Mouse (Mus musculus): ENCODE results near the gene Rsph3a. TPM values are rescaled to one million over a fixed set of nuclear protein-coding genes. Genes with fewer than 3 reads are reported as not detected.
"Not testable (repeated sequence)": the region's sequence is repeated elsewhere in the genome, so short reads cannot be mapped to it uniquely, and the experiment has no call there.

Gene Rsph3a
- polyA plus RNA-seq, 1 experiment from 2014 or later, result 57.7 TPM

- Histone ChIP-seq H3K27ac (ENCODE audit: poor library complexity, severe bottlenecking) (no peak overlapping the region), H3K36me3 (no peaks in the 10 kb centered on the region), H3K9me3 (replicated peaks) (no peaks in the 10 kb centered on the region), H3K4me1 (replicated peaks) (no peaks in the 10 kb centered on the region), H3K4me3 (no peak overlapping the region), H3K4me2 (no peak overlapping the region), H3K9ac (no peak overlapping the region), H3K27me3 (replicated peaks) (peaks cover 15% of the 10 kb centered on the region; the same call in 1 of the 2 replicates)
- 79% methylated on average over 13 of the region's 13 CpGs for WGBS
- no peak for ATAC-seq (ENCODE audit: insufficient number of reproducible peaks, low FRiP score)
These were observed 14.1 kb upstream of the Rsph3a start for GRCm38 (mm10) chr17:7931096-7931990.

GRCm38 (mm10) chr17:7932121-7932520 is 13.3 kb upstream of the Rsph3a start:
- not testable (repeated sequence) for H3K9me3 ChIP-seq (replicated peaks); H3K9ac ChIP-seq; H3K4me1 ChIP-seq (replicated peaks); H3K4me3 ChIP-seq; ATAC-seq (ENCODE audit: insufficient number of reproducible peaks, low FRiP score); H3K27ac ChIP-seq (ENCODE audit: poor library complexity, severe bottlenecking); H3K4me2 ChIP-seq; H3K36me3 ChIP-seq
- 74% methylated on average over 7 of the region's 8 CpGs for WGBS
- peaks cover 15% of the 10 kb centered on the region; the same call in 1 of the 2 replicates for H3K27me3 ChIP-seq (replicated peaks)

- Histone ChIP-seq H3K9ac (no peak overlapping the region), H3K9me3 (replicated peaks) (no peaks in the 10 kb centered on the region), H3K4me1 (replicated peaks) (0 out of 2 replicates have a peak, but pooled peaks cover under 1% of the 10 kb centered on the region), H3K36me3 (no peaks in the 10 kb centered on the region), H3K27ac (ENCODE audit: poor library complexity, severe bottlenecking) (no peak overlapping the region), H3K4me3 (no peak overlapping the region), H3K27me3 (replicated peaks) (no peaks in the 10 kb centered on the region), H3K4me2 (no peak overlapping the region)
- ATAC-seq (ENCODE audit: insufficient number of reproducible peaks, low FRiP score), result no peak
- 53% methylated on average over 8 of the region's 8 CpGs for WGBS
These were observed 5.8 kb upstream of the Rsph3a start for GRCm38 (mm10) chr17:7939640-7940039.

- H3K9ac ChIP-seq, result peak overlapping the region; percentile 58; the same call in 1 of the 2 replicates
- H3K4me3 ChIP-seq, result peak overlapping the region; percentile 70
- H3K27ac ChIP-seq (ENCODE audit: poor library complexity, severe bottlenecking), result peak overlapping the region; percentile 97
- H3K36me3 ChIP-seq; H3K27me3 ChIP-seq (replicated peaks); H3K9me3 ChIP-seq (replicated peaks); H3K4me1 ChIP-seq (replicated peaks): not testable (repeated sequence)
- peak overlapping the region; percentile 65 for H3K4me2 ChIP-seq
- WGBS, result 0% methylated on average over 19 of the region's 27 CpGs
- 0 out of 2 replicates have a peak, but pooled peaks have one; percentile 2 for ATAC-seq (ENCODE audit: insufficient number of reproducible peaks, low FRiP score)
These were observed 726 bp downstream of the Rsph3a start for GRCm38 (mm10) chr17:7946053-7946627.

DNA sequence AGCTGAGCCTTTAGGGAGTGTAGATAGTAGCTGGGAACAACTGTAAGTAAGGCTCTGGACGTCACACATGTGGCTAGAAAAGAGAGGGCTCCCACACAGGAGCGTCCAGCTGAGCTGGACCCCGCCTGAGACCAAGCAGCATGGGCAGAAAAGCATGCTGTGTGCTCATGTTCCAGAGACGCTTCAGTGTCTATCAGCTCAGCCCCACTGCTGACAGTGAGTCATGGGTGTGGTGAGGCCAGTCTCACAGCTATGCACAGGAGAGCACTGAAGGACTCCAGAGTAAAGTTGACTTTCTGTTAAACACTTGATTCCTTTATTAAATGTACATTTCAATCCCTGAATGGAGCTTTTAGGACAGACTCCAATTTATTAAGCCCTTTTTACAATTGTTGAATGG is 5.9 kb downstream of the Rsph3a start:
- H3K4me2 ChIP-seq; H3K4me3 ChIP-seq; H3K36me3 ChIP-seq; H3K4me1 ChIP-seq (replicated peaks); H3K27ac ChIP-seq (ENCODE audit: poor library complexity, severe bottlenecking); ATAC-seq (ENCODE audit: insufficient number of reproducible peaks, low FRiP score); H3K27me3 ChIP-seq (replicated peaks); H3K9ac ChIP-seq; H3K9me3 ChIP-seq (replicated peaks): not testable (repeated sequence)
- no CpG with 5 or more reads among the region's 4 CpGs for WGBS

DNA sequence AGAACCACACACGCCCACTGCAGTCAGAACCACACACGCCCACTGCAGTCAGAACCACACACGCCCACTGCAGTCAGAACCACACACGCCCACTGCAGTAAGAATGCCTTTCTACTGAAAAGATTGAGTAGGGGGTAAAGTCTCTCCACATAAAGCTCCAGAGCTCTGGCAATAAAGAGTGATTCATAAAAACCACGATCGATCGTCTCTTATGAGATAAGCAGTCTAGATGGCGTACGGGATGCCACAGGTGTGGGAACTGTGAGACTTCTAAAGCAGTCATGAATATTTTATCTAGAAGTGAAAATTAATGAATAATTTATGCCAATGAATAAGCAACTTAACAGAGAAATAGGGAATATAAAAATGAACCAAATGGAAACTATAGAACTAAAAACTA is 11.8 kb downstream of the Rsph3a start:
- not testable (repeated sequence) for H3K4me3 ChIP-seq; H3K27me3 ChIP-seq (replicated peaks); H3K4me1 ChIP-seq (replicated peaks); H3K36me3 ChIP-seq; H3K27ac ChIP-seq (ENCODE audit: poor library complexity, severe bottlenecking); H3K9me3 ChIP-seq (replicated peaks); H3K4me2 ChIP-seq; H3K9ac ChIP-seq; ATAC-seq (ENCODE audit: insufficient number of reproducible peaks, low FRiP score)
- 93% methylated on average over 9 of the region's 9 CpGs for WGBS

DNA sequence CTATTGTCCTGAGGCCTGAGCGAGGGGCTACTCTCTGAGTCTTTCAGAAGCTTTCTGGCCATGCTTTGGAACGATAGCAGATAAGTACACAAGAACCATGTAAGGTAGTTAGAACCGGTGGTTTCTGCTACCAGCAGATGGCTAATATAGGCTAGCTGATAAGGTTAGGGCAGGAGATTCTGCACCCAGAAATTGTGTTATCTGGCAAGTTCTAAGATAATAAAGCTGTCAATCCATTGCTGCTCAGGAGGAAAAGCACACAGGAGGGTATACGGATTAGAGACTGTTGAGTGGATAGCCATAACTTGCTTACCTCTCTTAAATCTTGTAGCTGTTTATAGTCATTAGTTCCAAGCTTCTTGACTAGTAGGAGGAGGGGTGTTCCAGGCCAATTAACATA is 17.9 kb downstream of the Rsph3a start:
- H3K4me3 ChIP-seq; ATAC-seq (ENCODE audit: insufficient number of reproducible peaks, low FRiP score); H3K36me3 ChIP-seq; H3K27me3 ChIP-seq (replicated peaks); H3K9me3 ChIP-seq (replicated peaks); H3K4me1 ChIP-seq (replicated peaks); H3K9ac ChIP-seq; H3K27ac ChIP-seq (ENCODE audit: poor library complexity, severe bottlenecking); H3K4me2 ChIP-seq: not testable (repeated sequence)
- WGBS, result 56% methylated on average over 4 of the region's 4 CpGs

- H3K36me3 ChIP-seq; ATAC-seq (ENCODE audit: insufficient number of reproducible peaks, low FRiP score): not testable (repeated sequence)
- WGBS, result 72% methylated on average over 2 of the region's 2 CpGs
These were observed 19.0 kb downstream of the Rsph3a start for GRCm38 (mm10) chr17:7964398-7964797.

DNA sequence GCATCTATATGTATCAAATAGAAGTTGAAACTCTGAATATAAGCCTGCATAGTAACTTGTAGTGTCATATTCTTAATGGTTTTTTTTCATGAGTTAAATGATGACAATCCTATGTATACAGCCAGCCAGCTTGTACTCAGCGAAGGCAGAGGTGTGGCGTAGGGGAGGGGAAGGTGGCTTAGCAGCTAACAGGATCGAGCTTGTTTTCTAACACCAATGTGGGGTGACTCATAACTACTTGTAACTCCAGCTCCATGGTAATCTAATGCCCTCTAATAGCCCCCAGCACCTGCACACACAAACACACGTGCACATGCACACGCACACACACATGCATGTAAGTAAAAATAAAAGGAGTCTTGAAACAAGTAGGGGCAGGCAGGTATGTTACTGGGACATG is 23.1 kb downstream of the Rsph3a start:
- WGBS, result 86% methylated on average over 3 of the region's 5 CpGs
- ATAC-seq (ENCODE audit: insufficient number of reproducible peaks, low FRiP score); H3K36me3 ChIP-seq; H3K27ac ChIP-seq (ENCODE audit: poor library complexity, severe bottlenecking); H3K27me3 ChIP-seq (replicated peaks); H3K9me3 ChIP-seq (replicated peaks); H3K4me2 ChIP-seq; H3K4me1 ChIP-seq (replicated peaks); H3K9ac ChIP-seq; H3K4me3 ChIP-seq: not testable (repeated sequence)

More at GRCm38 (mm10) chr17:7964398-7964797, 19.0 kb downstream of the Rsph3a start:
- not testable (repeated sequence) for H3K27me3 ChIP-seq (replicated peaks); H3K27ac ChIP-seq (ENCODE audit: poor library complexity, severe bottlenecking); H3K4me3 ChIP-seq; H3K4me1 ChIP-seq (replicated peaks); H3K9ac ChIP-seq; H3K9me3 ChIP-seq (replicated peaks); H3K4me2 ChIP-seq

DNA sequence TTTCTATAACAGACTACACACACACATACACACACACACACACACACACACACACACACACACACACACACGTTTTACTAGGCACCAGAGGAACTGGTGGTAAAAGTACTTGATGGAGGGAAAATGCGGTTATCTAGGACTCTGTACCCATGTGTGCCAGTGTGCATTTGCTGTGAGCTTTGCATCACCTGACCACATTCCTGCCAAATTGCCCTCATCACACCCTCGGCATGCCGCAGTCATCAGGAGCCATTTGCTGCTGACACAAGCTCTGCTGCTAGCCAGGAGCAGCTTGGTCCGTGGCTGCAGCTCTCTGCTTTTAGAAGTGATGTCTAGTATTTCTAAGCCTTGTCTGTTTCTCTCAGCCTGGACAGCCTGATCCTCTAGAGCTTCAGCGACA is 24.4 kb downstream of the Rsph3a start:
- H3K9me3 ChIP-seq (replicated peaks); H3K27me3 ChIP-seq (replicated peaks); H3K4me2 ChIP-seq; H3K36me3 ChIP-seq; H3K27ac ChIP-seq (ENCODE audit: poor library complexity, severe bottlenecking); H3K9ac ChIP-seq; ATAC-seq (ENCODE audit: insufficient number of reproducible peaks, low FRiP score); H3K4me3 ChIP-seq; H3K4me1 ChIP-seq (replicated peaks): not testable (repeated sequence)
- 56% methylated on average over 2 of the region's 6 CpGs for WGBS

DNA sequence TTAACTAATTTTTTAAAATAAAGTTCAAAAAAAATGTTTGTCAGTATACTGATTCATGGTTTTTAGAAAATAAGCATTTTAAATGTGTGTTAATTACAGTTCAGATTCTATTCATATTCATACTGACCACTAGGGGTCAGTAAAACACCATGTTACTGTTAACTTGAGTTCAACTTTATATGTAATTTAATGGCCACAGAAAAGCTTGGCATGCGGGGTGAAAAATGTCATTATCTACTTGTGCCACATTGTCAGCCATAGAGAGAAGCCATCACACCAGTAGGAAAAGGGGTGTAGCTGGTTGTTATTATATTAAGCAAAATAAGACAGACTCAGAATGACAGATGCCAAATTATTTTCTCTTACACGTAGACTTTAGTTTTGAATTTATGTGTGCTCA is 38.1 kb downstream of the Rsph3a start:
- WGBS, result 86% methylated on average over 1 of the region's 2 CpGs
- H3K9ac ChIP-seq; H3K36me3 ChIP-seq; H3K4me3 ChIP-seq; H3K9me3 ChIP-seq (replicated peaks); H3K27me3 ChIP-seq (replicated peaks); ATAC-seq (ENCODE audit: insufficient number of reproducible peaks, low FRiP score); H3K4me1 ChIP-seq (replicated peaks); H3K4me2 ChIP-seq; H3K27ac ChIP-seq (ENCODE audit: poor library complexity, severe bottlenecking): not testable (repeated sequence)

All from heart, embryonic 12.5 days (tissue).